Mouse (Mus musculus) limb, embryonic 15.5 days (tissue): ENCODE results near the gene Hils1. TPM values are rescaled to one million over a fixed set of nuclear protein-coding genes. Genes with fewer than 3 reads are reported as not detected.

Experiments
- ATAC-seq: fragments of 200-750 bp; cut with Nextera tagmentation; 2 replicates; pipeline ENCODE4 v1.8.0; 2017; ENCODE audit warnings: low read depth, moderate TSS enrichment; ENCODE audit not compliant: insufficient number of reproducible peaks, low FRiP score, low TSS enrichment
- H3K27ac ChIP-seq: fragments of 300-500 bp; sonication (generic); 2 replicates; pipeline ENCODE4 v1.5.1; 2015; ENCODE audit warnings: moderate library complexity, mild to moderate bottlenecking, inconsistent platforms
- H3K27me3 ChIP-seq: fragments of 300-500 bp; sonication (generic); 2 replicates; pipeline ENCODE4 v1.6.1; 2015; ENCODE audit warnings: inconsistent platforms
- H3K36me3 ChIP-seq: fragments of 300-500 bp; sonication (generic); 2 replicates; pipeline ENCODE4 v1.6.1; 2015; ENCODE audit warnings: inconsistent platforms
- H3K4me1 ChIP-seq: fragments of 300-500 bp; sonication (generic); 2 replicates; pipeline ENCODE4 v1.6.1; 2015; ENCODE audit warnings: inconsistent platforms
- H3K4me2 ChIP-seq: fragments of 300-500 bp; sonication (generic); 2 replicates; pipeline ENCODE4 v1.6.1; 2015; ENCODE audit warnings: mild to moderate bottlenecking, inconsistent platforms
- H3K4me3 ChIP-seq: fragments of 300-500 bp; sonication (generic); 2 replicates; pipeline ENCODE4 v1.5.1; 2015; ENCODE audit warnings: mild to moderate bottlenecking, inconsistent platforms
- H3K9ac ChIP-seq: fragments of 300-500 bp; sonication (generic); 2 replicates; pipeline ENCODE4 v1.6.1; 2015; ENCODE audit warnings: inconsistent platforms
- H3K9me3 ChIP-seq: fragments of 300-500 bp; sonication (generic); 2 replicates; pipeline ENCODE4 v1.6.1; 2016; ENCODE audit warnings: inconsistent platforms
- WGBS: fragments of 180-500 bp; shearing (Covaris S2); methylation state at CpG from one replicate; pipeline ENCODE4 v1.1.7; 2015; 5-methylcytosine and 5-hydroxymethylcytosine counted together
- polyA plus RNA-seq: library from polyadenylated mRNA; unstranded; fragments of >200 nt; fragmentation: Nextera tagmentation; extraction: Ambion mirVana; gene quantifications from 2 replicates; pipeline ENCODE4 v1.2.1, GENCODE M21; 2015

Hils1 gene
- polyA plus RNA-seq, result 0.42 TPM in 1 of 2 replicates, not detected in the other

DNA sequence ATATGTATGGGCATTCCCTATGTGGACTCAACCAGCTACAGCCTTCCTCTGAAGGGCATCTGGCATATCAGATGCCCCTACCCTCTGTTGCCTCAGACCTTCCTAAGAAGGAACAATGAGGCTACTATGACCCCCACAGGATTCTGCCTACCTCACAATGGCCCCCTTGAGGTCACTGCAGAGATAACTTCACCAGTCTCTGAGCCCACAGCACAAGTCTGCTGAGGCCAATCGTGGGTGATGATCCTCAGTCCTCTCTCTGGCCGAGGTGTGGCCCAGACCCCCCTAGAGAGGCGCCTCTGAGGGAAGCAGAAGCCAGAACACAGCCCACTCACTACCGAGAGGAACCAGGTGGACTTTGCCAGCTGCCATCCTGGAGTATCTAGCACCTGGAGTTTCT is at the start of gene Hils1:
TSS of gene Hils1 (plus strand) at position 175 of the 400 bp plus-strand sequence.
- Histone ChIP-seq H3K27ac (no peak within 1 kb of the TSS), H3K36me3 (no peaks in the 10 kb centered on the region), H3K4me2 (no peak within 1 kb of the TSS), H3K4me1 (peaks cover 12% of the 10 kb centered on the region; the same call in 1 of the 2 replicates), H3K4me3 (no peak within 1 kb of the TSS), H3K9me3 (no peaks in the 10 kb centered on the region), H3K27me3 (no peaks in the 10 kb centered on the region), H3K9ac (no peak within 1 kb of the TSS)
- 35% methylated on average over 4 of the region's 4 CpGs for WGBS
- no peak for ATAC-seq

DNA sequence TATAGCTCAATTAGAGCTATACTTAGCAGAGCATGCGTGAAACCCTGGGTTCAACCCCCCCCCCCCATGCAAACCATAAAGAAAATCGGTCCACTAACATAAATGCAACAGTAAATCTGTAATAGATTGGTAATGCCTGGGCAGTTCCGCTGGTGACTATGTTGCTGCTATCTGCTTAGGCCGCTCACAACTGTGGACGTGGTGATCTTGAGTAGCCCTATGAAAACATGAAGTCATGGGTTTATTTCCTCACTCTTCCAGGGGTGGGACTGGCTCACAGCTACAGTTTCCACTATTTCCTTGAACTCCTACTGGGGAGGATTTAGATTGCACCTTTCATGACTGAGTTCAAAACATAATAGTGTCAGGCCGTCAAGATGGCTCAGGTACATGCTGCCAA is 49.7 kb upstream of the Hils1 start:
- Histone ChIP-seq H3K27ac (peak overlapping the region; percentile 86), H3K36me3 (no peaks in the 10 kb centered on the region), H3K4me2 (no peak overlapping the region), H3K4me1 (peaks cover 46% of the 10 kb centered on the region), H3K9me3 (no peaks in the 10 kb centered on the region), H3K27me3 (no peaks in the 10 kb centered on the region), H3K4me3 (no peak overlapping the region), H3K9ac (no peak overlapping the region)
- 47% methylated on average over 6 of the region's 6 CpGs for WGBS
- ATAC-seq, result peak; percentile 44; the same call in 1 of the 2 replicates

DNA sequence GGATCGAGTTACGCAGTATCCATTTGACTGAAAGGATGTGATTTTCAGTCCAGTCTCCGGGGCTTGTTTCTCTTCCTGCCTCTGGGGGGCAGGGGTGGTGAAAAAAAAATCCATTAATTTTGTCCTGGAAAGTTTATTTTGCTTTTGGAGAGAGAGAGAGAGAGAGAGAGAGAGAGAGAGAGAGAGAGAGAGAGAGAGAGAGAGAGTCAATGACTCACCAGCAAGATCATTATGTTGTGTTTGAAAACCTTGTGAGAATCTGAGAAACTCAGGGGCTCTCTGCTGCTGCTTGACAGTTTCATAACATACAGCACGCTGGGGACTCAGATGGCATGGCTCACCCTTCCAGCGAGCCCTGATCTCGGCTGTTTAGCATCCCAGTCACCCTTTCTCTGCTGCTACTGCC is 46.4 kb upstream of the Hils1 start:
- 25% methylated on average over 6 of the region's 6 CpGs for WGBS
- no peak for ATAC-seq

DNA sequence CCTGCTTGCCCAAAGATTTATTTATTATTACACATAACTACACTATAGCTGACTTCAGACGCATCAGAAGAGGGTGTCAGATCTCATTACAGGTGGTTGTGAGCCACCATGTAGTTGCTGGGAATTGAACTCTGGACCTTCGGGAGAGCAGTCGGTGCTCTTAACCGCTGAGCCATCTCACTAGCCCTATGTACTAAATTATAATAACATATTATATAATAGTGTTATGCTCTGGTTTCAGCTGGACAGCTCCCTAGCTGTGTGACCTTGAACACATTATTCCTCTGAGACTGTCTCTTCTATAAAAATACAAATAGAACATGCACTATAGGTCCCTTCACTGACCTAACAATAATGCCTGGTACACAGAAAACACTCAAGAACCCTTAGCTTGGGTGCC is 42.4 kb upstream of the Hils1 start:
- 91% methylated on average over 4 of the region's 4 CpGs for WGBS
- no peak overlapping the region for H3K27ac ChIP-seq
- H3K4me3 ChIP-seq, result no peak overlapping the region
- peaks cover 33% of the 10 kb centered on the region for H3K4me1 ChIP-seq
- no peak overlapping the region for H3K9ac ChIP-seq
- ATAC-seq, result no peak
- no peak overlapping the region for H3K4me2 ChIP-seq
- H3K27me3 ChIP-seq, result no peaks in the 10 kb centered on the region
- no peaks in the 10 kb centered on the region for H3K36me3 ChIP-seq
- H3K9me3 ChIP-seq, result no peaks in the 10 kb centered on the region

More for the DNA sequence above, 46.4 kb upstream of the Hils1 start:
- Histone ChIP-seq H3K9me3 (no peaks in the 10 kb centered on the region), H3K9ac (no peak overlapping the region), H3K36me3 (no peaks in the 10 kb centered on the region), H3K4me1 (peaks cover 20% of the 10 kb centered on the region), H3K27ac (no peak overlapping the region; the same call in 1 of the 2 replicates), H3K4me2 (no peak overlapping the region), H3K27me3 (no peaks in the 10 kb centered on the region), H3K4me3 (no peak overlapping the region)

DNA sequence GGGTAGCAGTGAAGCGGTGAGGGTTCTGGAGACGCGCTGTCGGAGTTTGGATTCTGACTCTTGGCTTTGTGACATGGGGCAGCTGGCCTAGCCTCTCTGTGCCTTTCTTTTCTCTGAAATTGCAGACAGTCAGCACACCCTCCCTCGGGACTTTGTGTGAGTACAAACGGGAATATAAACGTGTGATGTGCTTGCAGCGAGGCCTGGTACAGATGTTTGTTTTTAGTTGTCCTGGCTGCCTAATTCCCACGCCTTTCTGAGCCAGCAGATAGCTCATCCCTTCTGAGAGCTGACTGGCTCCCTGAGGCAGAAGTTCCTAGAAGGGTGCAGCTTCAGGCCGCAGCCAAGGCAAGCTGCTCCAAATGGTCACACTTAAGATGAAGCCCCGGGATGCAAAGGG is 41.0 kb upstream of the Hils1 start:
- no peaks in the 10 kb centered on the region for H3K27me3 ChIP-seq
- no peak overlapping the region for H3K27ac ChIP-seq
- H3K4me3 ChIP-seq, result no peak overlapping the region
- WGBS, result 55% methylated on average over 11 of the region's 11 CpGs
- no peak overlapping the region for H3K4me2 ChIP-seq
- no peak for ATAC-seq
- no peaks in the 10 kb centered on the region for H3K36me3 ChIP-seq
- no peak overlapping the region for H3K9ac ChIP-seq
- H3K4me1 ChIP-seq, result peaks cover 39% of the 10 kb centered on the region
- H3K9me3 ChIP-seq, result no peaks in the 10 kb centered on the region

DNA sequence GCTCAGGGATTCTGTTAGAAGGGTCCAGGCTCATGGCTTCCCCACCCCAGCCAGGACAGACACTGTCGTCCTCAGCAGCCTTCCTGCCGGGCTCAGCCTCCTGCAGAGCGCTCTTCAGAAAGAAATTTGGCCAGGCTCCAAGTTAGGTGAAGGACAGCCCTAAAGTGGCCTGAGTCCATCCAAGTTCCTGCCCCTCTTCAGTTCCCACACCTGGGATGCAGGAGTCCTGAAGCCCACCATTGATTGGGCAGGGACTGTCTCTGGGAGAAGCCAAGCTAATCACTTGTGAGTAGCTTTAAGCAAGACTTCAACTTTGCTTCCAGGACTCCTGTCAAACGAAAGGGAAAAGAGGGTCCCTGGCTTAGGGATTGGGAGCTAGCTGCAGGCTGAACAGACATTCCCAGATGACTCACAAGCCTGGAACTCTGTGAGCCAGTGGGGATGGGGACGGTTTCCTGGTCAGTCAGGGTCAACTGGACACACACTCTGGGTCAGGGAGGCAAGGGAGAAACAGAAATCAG is 39.6 kb upstream of the Hils1 start:
- no peak for ATAC-seq
- H3K4me1 ChIP-seq, result peaks cover 53% of the 10 kb centered on the region
- H3K9me3 ChIP-seq, result no peaks in the 10 kb centered on the region

DNA sequence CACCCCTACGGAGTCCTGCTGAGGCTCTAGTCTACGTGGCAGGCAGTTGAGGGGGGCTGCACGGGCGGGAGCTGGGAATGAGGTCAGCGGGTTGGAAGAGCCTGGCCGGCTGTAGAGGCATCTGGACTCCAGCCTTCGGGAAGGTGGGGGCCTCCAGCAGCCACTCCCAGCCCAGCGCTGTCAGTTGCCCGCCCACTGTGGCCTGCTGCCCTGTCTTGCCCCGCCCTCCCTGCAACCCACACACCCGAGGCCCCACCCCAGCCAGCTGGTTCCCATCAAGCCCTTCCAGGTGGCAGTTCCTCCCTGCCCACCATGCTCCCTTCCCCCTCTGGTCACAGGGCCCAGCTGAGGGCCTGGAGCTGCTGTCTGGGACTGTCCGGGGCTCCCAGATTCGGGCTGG is 38.6 kb upstream of the Hils1 start:
- Histone ChIP-seq H3K4me2 (peak overlapping the region; percentile 39), H3K27ac (peak overlapping the region; percentile 95), H3K9ac (0 out of 2 replicates have a peak overlapping the region, but pooled peaks have one; percentile 28), H3K4me1 (peaks cover 62% of the 10 kb centered on the region), H3K36me3 (no peaks in the 10 kb centered on the region), H3K27me3 (no peaks in the 10 kb centered on the region), H3K4me3 (peak overlapping the region; percentile 15; the same call in 1 of the 2 replicates), H3K9me3 (no peaks in the 10 kb centered on the region)
- 2% methylated on average over 13 of the region's 13 CpGs for WGBS
- ATAC-seq, result peak; percentile 90

More for the DNA sequence above, 39.6 kb upstream of the Hils1 start:
- no peak overlapping the region for H3K9ac ChIP-seq
- 14% methylated on average over 5 of the region's 5 CpGs for WGBS
- H3K4me2 ChIP-seq, result no peak overlapping the region
- H3K27ac ChIP-seq, result peak overlapping the region; percentile 95
- no peak overlapping the region for H3K4me3 ChIP-seq
- no peaks in the 10 kb centered on the region for H3K36me3 ChIP-seq
- no peaks in the 10 kb centered on the region for H3K27me3 ChIP-seq

DNA sequence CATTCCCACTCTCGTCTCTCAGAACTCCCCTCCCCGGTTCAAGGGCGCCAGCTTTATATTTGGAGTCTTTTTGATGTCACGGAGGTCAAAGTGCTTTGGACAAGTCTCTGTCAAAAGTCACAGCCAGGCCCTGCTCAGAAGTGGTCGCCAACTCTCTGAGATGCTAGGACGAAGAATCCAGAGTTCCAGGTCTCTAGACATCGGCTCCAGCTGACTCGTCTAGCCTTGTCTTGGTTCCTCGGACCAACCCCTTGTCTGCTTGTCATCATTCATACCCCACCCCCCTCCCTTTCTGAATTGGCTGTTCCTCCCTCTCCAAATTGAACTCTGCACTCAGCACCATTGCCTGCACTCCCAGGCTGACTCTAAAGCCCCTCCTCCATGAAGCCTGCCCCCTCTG is 37.8 kb upstream of the Hils1 start:
- Histone ChIP-seq H3K4me2 (peak overlapping the region; percentile 39; the same call in 1 of the 2 replicates), H3K4me1 (peaks cover 70% of the 10 kb centered on the region), H3K9me3 (no peaks in the 10 kb centered on the region), H3K9ac (no peak overlapping the region), H3K4me3 (no peak overlapping the region), H3K36me3 (no peaks in the 10 kb centered on the region), H3K27me3 (no peaks in the 10 kb centered on the region), H3K27ac (peak overlapping the region; percentile 95)
- no peak for ATAC-seq
- 23% methylated on average over 9 of the region's 9 CpGs for WGBS

DNA sequence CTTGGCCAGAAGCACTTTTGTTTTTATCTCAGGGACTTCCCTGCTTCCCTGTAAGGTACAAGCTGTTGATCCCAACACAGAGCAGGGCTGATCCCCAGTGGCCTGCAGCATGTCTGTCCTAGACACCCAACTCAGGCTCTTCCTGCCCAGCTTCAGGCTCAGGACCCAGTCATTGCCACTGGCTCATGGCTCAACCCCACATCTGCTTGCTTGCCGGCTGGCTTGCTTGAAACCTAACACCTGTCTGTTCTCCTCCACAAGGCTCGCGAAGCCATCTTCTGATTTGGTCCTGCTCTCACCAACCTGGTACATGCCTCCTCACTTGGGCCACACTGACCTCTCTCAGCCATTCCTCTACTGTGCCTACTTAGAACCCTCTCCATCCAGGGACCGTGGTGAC is 37.2 kb upstream of the Hils1 start:
- no peaks in the 10 kb centered on the region for H3K27me3 ChIP-seq
- no peaks in the 10 kb centered on the region for H3K9me3 ChIP-seq
- H3K4me1 ChIP-seq, result peaks cover 76% of the 10 kb centered on the region
- no peak overlapping the region for H3K9ac ChIP-seq
- 29% methylated on average over 4 of the region's 4 CpGs for WGBS
- H3K27ac ChIP-seq, result peak overlapping the region; percentile 95
- H3K36me3 ChIP-seq, result no peaks in the 10 kb centered on the region
- no peak for ATAC-seq
- no peak overlapping the region for H3K4me2 ChIP-seq
- no peak overlapping the region for H3K4me3 ChIP-seq

DNA sequence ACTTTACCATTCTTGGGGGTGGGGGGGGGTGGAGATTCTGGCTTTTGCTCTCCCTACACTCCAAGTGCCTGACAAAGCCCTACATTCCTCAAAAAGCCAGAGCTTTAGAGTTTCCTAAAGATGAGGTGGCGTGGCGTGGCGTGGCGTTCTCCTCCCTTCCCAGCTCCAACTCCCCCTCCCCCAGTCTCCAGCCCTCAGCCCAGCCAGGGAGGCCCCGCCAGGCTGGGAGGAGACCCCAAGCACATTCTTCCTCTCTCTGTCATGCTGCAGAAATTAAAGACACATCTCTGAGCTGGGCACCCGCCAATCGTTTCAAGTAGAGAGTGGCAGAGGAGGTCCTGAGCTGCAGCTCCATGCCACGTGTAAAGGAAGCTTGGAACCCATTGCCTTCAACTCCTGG is 33.8 kb upstream of the Hils1 start:
- ATAC-seq, result peak; percentile 49
- Histone ChIP-seq H3K4me1 (peaks cover 85% of the 10 kb centered on the region), H3K36me3 (peaks cover 9% of the 10 kb centered on the region; the same call in 1 of the 2 replicates), H3K4me2 (peak overlapping the region; percentile 64; the same call in 1 of the 2 replicates), H3K27me3 (0 out of 2 replicates have a peak, but pooled peaks cover 12% of the 10 kb centered on the region), H3K9me3 (no peaks in the 10 kb centered on the region), H3K27ac (peak overlapping the region; percentile 97), H3K9ac (no peak overlapping the region), H3K4me3 (no peak overlapping the region)
- 3% methylated on average over 8 of the region's 8 CpGs for WGBS

DNA sequence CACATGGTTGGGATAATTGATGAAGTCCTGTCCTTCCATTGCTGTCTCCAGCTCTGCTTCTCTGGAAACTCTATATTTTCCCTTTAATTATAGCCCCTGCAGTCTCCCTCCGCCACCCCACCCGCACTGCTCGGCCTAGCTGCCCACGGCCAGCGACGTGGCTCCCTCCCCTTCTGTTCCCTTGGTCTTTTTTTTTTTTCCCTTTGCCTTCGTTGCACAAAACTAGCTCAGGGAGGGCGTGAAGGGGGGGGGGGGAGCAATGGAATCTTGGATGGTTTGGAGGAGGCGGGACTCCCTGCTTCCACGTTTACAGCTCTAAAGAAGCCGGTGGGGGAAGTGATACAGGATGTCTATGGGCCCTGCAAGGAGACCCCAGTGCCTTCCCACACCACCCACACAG is 32.9 kb upstream of the Hils1 start:
- 5% methylated on average over 10 of the region's 11 CpGs for WGBS
- H3K4me1 ChIP-seq, result peaks cover 80% of the 10 kb centered on the region
- peak overlapping the region; percentile 64 for H3K4me2 ChIP-seq
- H3K27ac ChIP-seq, result peak overlapping the region; percentile 97
- H3K36me3 ChIP-seq, result peaks cover 16% of the 10 kb centered on the region
- 0 out of 2 replicates have a peak, but pooled peaks cover 12% of the 10 kb centered on the region for H3K27me3 ChIP-seq
- ATAC-seq, result no peak
- peak overlapping the region; percentile 12; the same call in 1 of the 2 replicates for H3K9ac ChIP-seq
- H3K4me3 ChIP-seq, result peak overlapping the region; percentile 61
- no peaks in the 10 kb centered on the region for H3K9me3 ChIP-seq

DNA sequence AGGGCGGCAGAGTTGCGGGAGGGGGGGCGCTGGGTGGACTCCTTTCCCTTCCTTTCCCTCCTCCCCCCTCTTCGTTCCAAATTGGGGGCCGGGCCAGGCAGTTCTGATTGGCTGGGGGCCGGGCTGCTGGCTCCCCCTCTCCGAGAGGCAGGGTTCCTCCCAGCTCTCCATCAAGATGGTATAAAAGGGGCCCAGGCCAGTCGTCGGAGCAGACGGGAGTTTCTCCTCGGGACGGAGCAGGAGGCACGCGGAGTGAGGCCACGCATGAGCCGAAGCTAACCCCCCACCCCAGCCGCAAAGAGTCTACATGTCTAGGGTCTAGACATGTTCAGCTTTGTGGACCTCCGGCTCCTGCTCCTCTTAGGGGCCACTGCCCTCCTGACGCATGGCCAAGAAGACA is 31.3 kb upstream of the Hils1 start, which contains the start of gene Col1a1:
TSS of gene Col1a1 (plus strand) at position 180 of the 400 bp plus-strand sequence.
- Histone ChIP-seq H3K4me2 (peak within 1 kb of the TSS; percentile 64), H3K36me3 (peaks cover 31% of the 10 kb centered on the region), H3K27ac (peak within 1 kb of the TSS; percentile 97), H3K4me1 (peaks cover 81% of the 10 kb centered on the region), H3K9ac (peak within 1 kb of the TSS; percentile 81), H3K4me3 (peak within 1 kb of the TSS; percentile 61), H3K9me3 (no peaks in the 10 kb centered on the region), H3K27me3 (0 out of 2 replicates have a peak, but pooled peaks cover 12% of the 10 kb centered on the region)
- 13% methylated on average over 19 of the region's 19 CpGs for whole genome bisulfite sequencing
- ATAC-seq, result peak; percentile 76
